Mouse (Mus musculus) frontal cortex, postnatal 10 days (tissue): ENCODE results near the gene Gtpbp8.

Experiments
- DNase-seq, 2 experiments: peaks; one replicate each; pipeline ENCODE4 v3.0.0; 2022; ENCODE audit warnings: low spot score in 2 of 2, mixed read lengths in 1 of 2

The Gtpbp8 gene

GRCm38 (mm10) chr16:44745866-44746562, at the start of gene Gtpbp8:
Gene Gtpbp8, minus strand, starts transcription at chr16:44746363.
- DNase-seq, result peak; percentile 71 to 83

GRCm38 (mm10) chr16:44794416-44794815, 48.3 kb upstream of the Gtpbp8 start:
- DNase-seq, result no peak

DNA sequence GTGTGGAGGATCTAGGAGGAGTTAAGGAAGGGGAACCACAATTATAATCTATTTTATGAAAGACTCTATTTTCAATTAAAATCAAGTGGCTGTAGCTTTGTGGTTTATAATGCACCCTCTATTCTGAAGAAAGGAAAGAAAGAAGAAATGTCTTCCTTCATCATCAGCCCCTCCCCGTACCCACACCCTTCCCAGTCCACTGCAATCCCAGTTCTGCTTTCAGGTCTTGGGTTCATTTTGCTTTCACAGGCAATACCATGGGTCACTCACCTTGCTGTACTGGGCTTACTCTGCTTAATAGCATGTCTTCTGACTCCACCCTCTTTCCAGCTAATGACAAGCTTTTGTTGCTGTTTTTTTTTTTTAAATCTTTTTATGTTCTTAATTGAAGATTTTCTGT, 40.8 kb upstream of the Gtpbp8 start:
- DNase-seq, result no peak

- no peak for DNase-seq
Observed at GRCm38 (mm10) chr16:44780751-44781150, 34.6 kb upstream of the Gtpbp8 start.

GRCm38 (mm10) chr16:44779494-44779893, 33.3 kb upstream of the Gtpbp8 start:
- DNase-seq, result no peak

- DNase-seq, result no peak
Observed at GRCm38 (mm10) chr16:44778538-44779147, 32.5 kb upstream of the Gtpbp8 start.

DNA sequence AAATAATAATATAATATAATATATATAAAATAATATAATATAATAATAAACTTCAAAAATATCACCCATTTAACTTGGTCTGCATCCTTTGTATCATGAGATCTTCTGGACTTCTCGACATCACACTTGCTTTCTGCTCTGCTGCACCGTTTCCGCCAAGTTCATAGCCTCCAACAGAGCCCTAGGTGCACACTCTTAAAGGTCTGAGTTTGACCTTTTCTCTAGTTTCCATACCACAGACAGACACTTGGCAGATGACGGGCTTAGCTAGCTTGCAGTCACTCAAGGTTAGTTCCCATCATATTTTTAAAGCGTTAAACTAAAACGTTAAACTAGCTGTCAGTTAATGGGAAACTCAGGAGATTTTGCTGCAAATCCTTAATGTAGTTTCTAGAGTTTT, 28.0 kb upstream of the Gtpbp8 start:
- DNase-seq, result no peak

DNA sequence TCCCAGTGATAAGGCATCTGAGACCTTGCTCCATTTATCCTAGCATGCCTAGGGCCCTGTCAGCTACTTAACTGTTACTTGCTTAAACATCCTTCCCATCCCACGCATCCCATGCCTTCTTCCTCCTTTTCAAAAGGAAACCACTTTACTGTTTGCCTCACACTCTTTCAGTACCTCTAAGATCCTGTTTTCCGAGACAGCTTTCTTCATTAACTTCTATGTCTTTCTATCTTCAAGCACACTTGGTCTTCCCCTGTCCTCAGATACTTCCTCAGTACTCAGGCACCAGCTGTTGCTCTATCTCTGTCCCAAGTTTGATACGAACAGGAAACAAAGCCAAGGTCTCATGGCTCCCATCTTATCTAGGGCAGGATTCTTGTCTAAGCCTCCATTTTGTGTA, 27.5 kb upstream of the Gtpbp8 start:
- no peak for DNase-seq

GRCm38 (mm10) chr16:44772577-44772976, 26.4 kb upstream of the Gtpbp8 start:
- DNase-seq, result no peak

- DNase-seq, result no peak
Observed at GRCm38 (mm10) chr16:44767967-44768366, 21.8 kb upstream of the Gtpbp8 start.

GRCm38 (mm10) chr16:44767506-44767905, 21.3 kb upstream of the Gtpbp8 start:
- DNase-seq, result no peak

- no peak for DNase-seq
Observed at GRCm38 (mm10) chr16:44766320-44766892, 20.2 kb upstream of the Gtpbp8 start.

DNA sequence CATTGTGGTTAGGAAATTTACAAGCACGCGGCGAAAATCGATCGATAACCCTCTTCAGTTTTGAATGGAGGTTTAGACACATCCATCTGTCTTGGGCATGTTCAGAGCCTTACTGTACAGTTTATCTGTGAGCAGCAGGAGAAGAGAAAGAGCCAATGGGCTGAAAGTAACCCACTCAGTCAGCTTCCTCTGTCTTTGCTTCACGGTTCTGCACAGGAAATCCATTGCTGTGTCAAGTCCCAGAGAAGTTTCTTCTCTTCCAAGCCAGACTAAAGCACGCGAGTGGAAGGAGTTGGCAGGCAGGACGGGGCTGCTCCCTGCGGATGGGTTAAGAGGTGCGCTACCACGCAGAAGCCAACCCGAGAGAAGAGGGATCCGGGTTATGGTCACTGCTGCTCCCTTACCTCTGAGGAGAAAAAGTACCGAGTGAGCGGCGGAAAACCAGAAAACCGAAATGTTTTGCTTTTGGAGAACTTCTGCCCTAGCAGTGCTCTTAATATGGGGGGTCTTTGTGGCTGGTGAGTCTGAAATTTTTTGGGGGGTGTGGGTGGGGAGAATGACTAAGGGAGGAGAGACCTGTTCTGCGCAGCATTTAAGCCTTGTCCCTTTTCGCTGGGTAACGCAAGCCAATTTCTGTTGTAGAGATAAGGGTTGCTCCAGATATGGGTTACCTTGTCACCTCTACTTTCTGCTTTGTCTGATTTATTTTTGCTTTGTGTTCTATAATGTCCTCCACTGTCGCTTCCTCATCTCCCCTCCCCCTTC, 19.6 kb upstream of the Gtpbp8 start, which contains the start of gene Cd200r1:
Gene Cd200r1 (plus strand): TSS at position 182 of the 765 bp plus-strand sequence.
- DNase-seq, result no peak

- no peak for DNase-seq
Observed at GRCm38 (mm10) chr16:44761811-44762210, 15.6 kb upstream of the Gtpbp8 start.

GRCm38 (mm10) chr16:44757700-44758099, 11.5 kb upstream of the Gtpbp8 start:
- no peak for DNase-seq

DNA sequence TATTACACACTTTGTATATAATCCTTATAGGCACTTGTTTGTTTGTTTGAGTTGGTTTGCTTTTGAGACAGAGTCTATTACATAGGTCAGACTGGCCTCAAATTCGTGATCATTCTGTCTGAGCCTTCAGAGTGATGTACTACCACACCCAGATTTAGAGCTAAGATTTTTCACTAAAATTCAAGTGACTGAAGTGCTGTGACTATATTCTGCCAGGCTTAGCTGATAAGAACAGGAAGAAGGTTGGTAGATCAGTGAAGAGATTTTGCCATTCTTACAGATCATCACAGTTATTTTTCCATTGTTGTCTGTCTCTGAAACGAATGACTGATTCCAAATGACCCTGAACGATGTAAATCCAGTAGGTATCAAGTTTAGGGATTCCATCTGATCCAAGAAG, 1.8 kb upstream of the Gtpbp8 start:
- DNase-seq, result no peak

- no peak for DNase-seq
Observed at GRCm38 (mm10) chr16:44745471-44745865, 695 bp downstream of the Gtpbp8 start.

DNA sequence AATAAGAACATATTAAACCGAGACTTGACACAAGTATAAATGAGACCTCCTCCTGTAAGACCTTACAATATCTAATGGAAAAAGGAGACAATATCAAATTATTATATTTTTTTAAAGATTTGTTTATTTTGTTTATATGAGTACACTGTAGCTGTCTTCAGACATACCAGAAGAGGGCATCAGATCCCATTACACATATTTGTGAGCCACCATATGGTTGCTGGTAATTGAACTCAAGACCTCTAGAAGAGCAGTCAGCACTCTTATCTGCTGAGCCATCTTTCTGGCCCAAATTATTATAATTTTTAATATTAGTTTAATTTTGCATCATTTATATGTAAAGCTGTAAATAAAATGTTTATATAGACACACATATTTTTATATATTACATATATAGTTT, 3.4 kb downstream of the Gtpbp8 start:
- DNase-seq, result no peak

DNA sequence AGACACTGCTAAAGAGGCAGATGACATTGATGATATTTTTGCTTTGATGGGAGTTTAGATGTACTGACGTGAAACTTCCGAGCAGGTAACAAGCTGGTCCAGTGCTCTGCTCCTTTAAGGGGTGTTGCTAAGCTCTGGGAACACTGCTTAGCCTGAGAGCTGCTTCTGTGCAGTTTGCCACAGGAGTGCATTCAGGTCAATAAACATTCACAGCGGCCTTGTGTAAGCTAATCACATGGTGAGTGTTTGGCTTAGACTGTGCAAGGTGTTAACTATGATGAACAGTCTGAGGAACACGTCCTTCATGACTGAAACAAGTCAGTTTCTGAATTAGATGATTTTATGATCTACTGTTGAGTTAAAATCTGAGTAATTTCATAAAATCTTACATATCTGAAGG, 10.0 kb downstream of the Gtpbp8 start:
- no peak for DNase-seq

- DNase-seq, result no peak
Observed at GRCm38 (mm10) chr16:44735676-44736075, 10.5 kb downstream of the Gtpbp8 start.

GRCm38 (mm10) chr16:44734059-44734458, 12.1 kb downstream of the Gtpbp8 start:
- no peak for DNase-seq

DNA sequence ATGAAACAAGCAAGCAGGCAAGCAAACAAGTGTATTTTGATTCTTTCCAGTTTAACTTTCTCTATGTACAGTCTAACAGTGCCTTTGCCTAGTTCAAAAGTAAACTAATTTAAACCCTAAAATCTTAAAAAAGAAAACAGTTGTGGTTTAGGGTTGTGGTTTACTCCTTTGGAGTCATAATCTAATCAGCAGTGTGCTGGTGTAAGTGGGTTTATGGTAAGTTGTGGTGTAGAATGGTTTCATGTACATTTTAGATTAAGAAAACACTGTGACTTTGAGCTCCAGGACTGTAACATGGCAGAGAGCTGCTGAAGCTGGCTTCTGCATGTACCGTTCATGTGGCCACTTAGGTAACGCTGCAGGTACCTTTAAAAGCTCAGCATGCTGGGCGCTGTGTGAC, 18.6 kb downstream of the Gtpbp8 start:
- no peak for DNase-seq
